Mouse (Mus musculus) hindbrain, postnatal 0 days (tissue): Measurements from ENCODE around the gene Als2cl. TPM values are rescaled to one million over a fixed set of nuclear protein-coding genes. Genes with fewer than 3 reads are reported as not detected.

Source experiments
- ATAC-seq: fragments of 200-750 bp; cut with Nextera tagmentation; 2 replicates; pipeline ENCODE4 v1.8.0; 2017; ENCODE audit warnings: mild to moderate bottlenecking, moderate TSS enrichment, moderate library complexity
- DNase-seq: peaks from one replicate; pipeline ENCODE4 v3.0.0-alpha.2; 2015; ENCODE audit warnings: low spot score
- H3K27ac ChIP-seq: fragments of 300-500 bp; sonication (generic); 2 replicates; pipeline ENCODE4 v1.5.1; 2014; ENCODE audit warnings: mild to moderate bottlenecking
- H3K27me3 ChIP-seq: fragments of 300-500 bp; sonication (generic); 2 replicates; pipeline ENCODE4 v1.6.1; 2014; ENCODE audit warnings: low read length, mixed read lengths; ENCODE audit not compliant: insufficient read depth
- H3K36me3 ChIP-seq: fragments of 300-500 bp; sonication (generic); 2 replicates; pipeline ENCODE4 v1.6.1; 2014; ENCODE audit warnings: low read length, mixed read lengths; ENCODE audit not compliant: insufficient read depth
- H3K4me1 ChIP-seq: fragments of 300-500 bp; sonication (generic); 2 replicates; pipeline ENCODE4 v1.6.1; 2014; ENCODE audit warnings: antibody characterized with exemption, low read length, mixed read lengths; ENCODE audit not compliant: insufficient read depth
- H3K4me2 ChIP-seq: fragments of 300-500 bp; sonication (generic); 2 replicates; pipeline ENCODE4 v1.6.1; 2014; ENCODE audit warnings: low read depth, mild to moderate bottlenecking, low read length, moderate library complexity, mixed read lengths
- H3K4me3 ChIP-seq: fragments of 300-500 bp; sonication (generic); 2 replicates; pipeline ENCODE4 v1.5.1; 2014; ENCODE audit warnings: low read length
- H3K9ac ChIP-seq: fragments of 300-500 bp; sonication (generic); replicated peaks from 2 replicates; pipeline ENCODE4 v1.6.1; 2014; ENCODE audit warnings: mild to moderate bottlenecking, low read length, moderate library complexity, mixed read lengths
- H3K9me3 ChIP-seq: fragments of 300-500 bp; sonication (generic); 2 replicates; pipeline ENCODE4 v1.6.1; 2016; ENCODE audit warnings: low read length, mixed read lengths
- CTCF ChIP-seq: IDR thresholded peaks from 2 replicates; pipeline ENCODE4 v1.5.1; 2016; ENCODE audit warnings: antibody characterized with exemption, control low read depth, low read depth
- whole genome bisulfite sequencing: fragments of 180-500 bp; shearing (Covaris S2); extraction: QIAGEN DNeasy Blood & Tissue Kit; methylation state at CpG from one replicate; pipeline ENCODE4 v1.1.7; 2014; 5-methylcytosine and 5-hydroxymethylcytosine counted together
- microRNA-seq, 2 experiments: library from miRNA; unstranded; fragments of <30 nt; microRNA quantifications; one replicate each; pipeline ENCODE4; 2016
- polyA plus RNA-seq: library from polyadenylated mRNA; unstranded; fragments of >200 nt; fragmentation: Nextera tagmentation; extraction: Ambion mirVana; gene quantifications from 2 replicates; pipeline ENCODE4 v1.2.1, GENCODE M21; 2015
- total RNA-seq: library from RNA; depleted of rRNA; stranded (reverse); fragments of >200 nt; gene quantifications from 2 replicates; pipeline ENCODE4 v1.2.3, GENCODE M21; 2014; rRNA removed

Gene Als2cl
- total and polyA plus RNA-seq, 2 experiments from 2014 or later: 2.2 to 16.3 TPM

DNA sequence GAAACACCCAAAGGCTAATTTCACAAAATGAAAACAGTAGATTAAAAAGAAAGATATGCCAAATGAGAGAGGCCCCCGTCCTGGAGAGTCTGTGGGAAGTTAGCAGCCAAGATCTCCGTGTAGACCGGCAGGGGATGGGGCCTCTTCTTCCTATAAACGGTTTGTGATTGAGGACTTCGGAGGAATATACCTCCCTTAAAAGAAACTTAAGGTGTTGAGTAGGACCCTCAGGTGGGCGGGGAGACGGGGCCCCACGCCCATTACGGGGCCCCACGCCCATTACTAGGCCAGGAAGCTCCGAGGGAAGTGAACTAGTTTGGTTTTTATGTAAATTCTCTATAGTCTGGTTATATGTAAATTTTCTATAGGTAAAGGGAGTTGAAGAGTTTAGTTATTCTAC lies 66.3 kb downstream of the Als2cl start, which contains the start of gene Tdgf1:
Gene Tdgf1, minus strand, starts transcription at position 233 of the 400 bp plus-strand sequence.
- Histone ChIP-seq H3K27me3 (no peaks in the 10 kb centered on the region), H3K4me2 (0 out of 2 replicates have a peak within 1 kb of the TSS, but pooled peaks have one; percentile 10), H3K36me3 (no peaks in the 10 kb centered on the region), H3K4me1 (no peaks in the 10 kb centered on the region), H3K4me3 (no peak within 1 kb of the TSS), H3K27ac (no peak within 1 kb of the TSS), H3K9ac (no peak within 1 kb of the TSS), H3K9me3 (no peaks in the 10 kb centered on the region)
- no peak for ATAC-seq
- DNase-seq: no peak
- WGBS: 34% methylated on average over 11 of the region's 11 CpGs
- TF ChIP-seq CTCF: no peak

DNA sequence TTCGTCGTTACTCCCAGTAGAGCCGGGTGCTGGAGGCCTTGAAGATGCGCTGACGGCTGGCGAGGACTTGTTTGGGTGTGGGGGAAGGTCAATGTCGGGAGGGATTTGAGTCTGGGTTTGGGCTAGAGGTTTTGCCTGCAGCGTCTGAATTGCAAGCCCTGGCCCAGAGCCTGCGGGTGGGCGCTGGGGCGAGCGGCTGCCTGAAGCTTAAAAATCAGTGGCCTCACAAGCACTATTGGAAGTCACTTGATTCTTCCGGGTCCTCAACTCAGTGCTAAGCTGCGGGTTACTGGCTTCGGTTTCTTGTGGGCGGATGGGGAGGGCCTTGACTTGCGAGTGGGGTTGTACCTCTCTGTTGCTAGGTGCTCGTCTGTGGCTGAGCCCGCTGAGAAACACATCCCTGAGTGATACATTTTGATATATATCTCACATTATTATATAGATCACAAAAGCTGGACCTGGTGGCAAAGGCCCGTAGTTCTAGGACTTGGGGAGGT lies 66.9 kb downstream of the Als2cl start:
- 18% methylated on average over 20 of the region's 20 CpGs for WGBS
- Histone ChIP-seq H3K4me3 (no peak overlapping the region), H3K9me3 (no peaks in the 10 kb centered on the region), H3K27me3 (no peaks in the 10 kb centered on the region), H3K27ac (no peak overlapping the region), H3K36me3 (no peaks in the 10 kb centered on the region), H3K4me1 (no peaks in the 10 kb centered on the region), H3K9ac (no peak overlapping the region), H3K4me2 (no peak overlapping the region)
- DNase-seq (no peak), ATAC-seq (no peak)
- no peak for TF ChIP-seq CTCF

DNA sequence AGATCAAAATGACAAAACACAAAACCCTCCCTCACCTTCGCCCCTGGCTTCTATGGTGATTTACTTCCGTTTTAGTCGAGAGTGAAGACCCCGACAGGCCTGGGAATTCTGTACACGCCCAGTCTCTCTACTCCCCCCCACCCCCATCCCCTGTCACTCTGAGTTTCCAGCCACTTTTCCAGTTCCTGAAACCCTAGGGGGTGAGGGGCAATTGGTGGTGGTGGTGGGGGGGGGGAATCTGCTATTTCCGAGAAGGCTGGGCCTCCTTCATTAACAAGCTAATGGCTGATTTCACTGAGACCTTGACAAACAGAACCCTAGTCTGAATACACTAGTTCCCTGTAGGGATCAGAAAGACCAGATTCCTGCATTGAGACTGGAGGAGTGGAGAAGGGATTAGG lies 67.6 kb downstream of the Als2cl start:
- no peak for ATAC-seq
- Histone ChIP-seq H3K36me3 (no peaks in the 10 kb centered on the region), H3K27ac (no peak overlapping the region), H3K27me3 (no peaks in the 10 kb centered on the region), H3K4me2 (no peak overlapping the region), H3K4me3 (no peak overlapping the region), H3K9me3 (no peaks in the 10 kb centered on the region), H3K4me1 (no peaks in the 10 kb centered on the region), H3K9ac (no peak overlapping the region)
- WGBS: 19% methylated on average over 6 of the region's 6 CpGs
- TF ChIP-seq CTCF: no peak
- DNase-seq: no peak

DNA sequence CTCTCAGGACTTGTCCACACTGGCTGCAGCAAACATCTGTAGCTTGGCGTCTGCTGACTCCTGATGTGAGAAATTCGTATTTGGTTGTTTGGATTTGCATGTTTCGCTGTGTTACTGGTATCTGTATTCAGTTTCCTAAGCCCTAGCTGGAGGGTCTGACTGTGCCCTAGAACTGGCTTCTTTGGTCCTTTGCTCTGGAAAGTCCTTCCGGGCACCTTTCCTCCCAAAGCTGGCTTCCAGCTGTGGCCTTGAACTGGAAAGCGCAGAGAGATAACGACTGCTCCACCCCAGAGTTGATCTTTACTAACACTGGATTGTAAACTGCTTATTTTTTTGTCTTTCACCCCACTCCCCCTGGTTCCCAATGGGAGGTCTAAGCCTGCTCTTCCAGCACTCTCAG lies 68.2 kb downstream of the Als2cl start:
- H3K36me3 ChIP-seq: no peaks in the 10 kb centered on the region
- no peak overlapping the region for H3K27ac ChIP-seq
- ATAC-seq: no peak
- H3K4me1 ChIP-seq: no peaks in the 10 kb centered on the region
- no peak overlapping the region for H3K9ac ChIP-seq
- no peaks in the 10 kb centered on the region for H3K27me3 ChIP-seq
- WGBS: 62% methylated on average over 6 of the region's 6 CpGs
- no peak overlapping the region for H3K4me2 ChIP-seq
- no peak for DNase-seq
- no peak for TF ChIP-seq CTCF
- no peak overlapping the region for H3K4me3 ChIP-seq
- no peaks in the 10 kb centered on the region for H3K9me3 ChIP-seq

DNA sequence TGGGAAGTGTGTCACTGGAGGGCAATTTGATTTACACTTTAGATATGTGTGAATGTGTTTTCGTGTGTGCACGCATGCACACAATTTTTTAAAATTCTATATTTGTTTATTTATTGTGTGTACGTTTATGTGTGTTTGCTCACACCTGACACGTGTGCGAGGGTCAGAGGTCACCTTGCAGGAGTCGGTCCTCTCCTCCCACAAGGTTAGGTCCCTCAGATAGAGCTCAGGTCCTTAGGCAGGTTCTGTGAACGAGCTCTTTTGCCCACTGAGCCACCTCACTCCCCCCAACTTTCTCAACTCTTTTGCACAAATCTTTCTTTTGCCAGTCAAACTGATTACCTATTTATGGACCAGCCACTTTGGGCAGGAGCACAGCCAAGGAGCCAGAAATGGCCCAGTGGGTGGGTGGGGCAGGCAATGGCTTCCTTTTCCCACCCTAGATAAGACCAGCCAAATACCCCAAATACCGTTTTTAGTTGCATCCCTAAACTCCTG lies 69.2 kb downstream of the Als2cl start:
- no peak overlapping the region for H3K4me2 ChIP-seq
- no peak for TF ChIP-seq CTCF
- no peak for DNase-seq
- no peak overlapping the region for H3K4me3 ChIP-seq
- no peak for ATAC-seq
- no peak overlapping the region for H3K9ac ChIP-seq
- no peaks in the 10 kb centered on the region for H3K36me3 ChIP-seq
- no peaks in the 10 kb centered on the region for H3K27me3 ChIP-seq
- H3K4me1 ChIP-seq: no peaks in the 10 kb centered on the region
- H3K9me3 ChIP-seq: no peaks in the 10 kb centered on the region
- H3K27ac ChIP-seq: no peak overlapping the region
- 67% methylated on average over 8 of the region's 8 CpGs for WGBS

DNA sequence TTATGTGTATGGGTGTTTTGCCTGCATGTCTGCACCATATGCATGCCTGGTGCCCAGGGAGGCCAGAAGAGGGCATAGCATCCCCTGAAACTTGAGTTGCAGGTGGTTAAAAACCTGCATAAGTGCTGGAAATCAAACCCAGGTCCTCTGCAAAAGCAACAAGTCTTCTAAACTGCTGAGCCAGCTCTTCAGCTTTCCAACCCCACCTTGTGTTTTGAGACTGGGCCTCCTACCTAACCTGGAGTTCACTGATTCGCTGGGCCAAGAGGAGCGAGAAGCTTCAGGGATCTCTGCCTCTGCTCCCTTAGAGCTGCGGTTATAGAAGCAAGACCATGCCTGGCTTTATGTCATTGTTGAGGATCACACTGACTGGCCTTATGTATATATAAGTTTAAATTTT lies 70.4 kb downstream of the Als2cl start:
- TF ChIP-seq CTCF: no peak
- Histone ChIP-seq H3K9ac (no peak overlapping the region), H3K4me2 (no peak overlapping the region), H3K36me3 (no peaks in the 10 kb centered on the region), H3K9me3 (no peaks in the 10 kb centered on the region), H3K4me1 (no peaks in the 10 kb centered on the region), H3K27me3 (no peaks in the 10 kb centered on the region), H3K4me3 (no peak overlapping the region), H3K27ac (no peak overlapping the region)
- 97% methylated on average over 3 of the region's 3 CpGs for WGBS
- ATAC-seq: no peak
- DNase-seq: no peak

Small RNA genes within 50 kb of the gene (microRNA-seq; reads per million reads assigned to microRNA genes)
- gene Gm24269: 0 reads per million in 2 experiments

Other genes starting within 250 kb of the Als2cl start
- gene Nbeal2, start 225.7 kb upstream of the Als2cl start, total RNA-seq: 9.0 and 11.5 TPM in 2 replicates
- 1.8 and 1.9 TPM in 2 replicates for gene Nbeal2, start 225.7 kb upstream of the Als2cl start, polyA plus RNA-seq
- gene Ccdc12, start 223.4 kb upstream of the Als2cl start, total RNA-seq: 15.0 and 17.0 TPM in 2 replicates
- gene Ccdc12, start 223.4 kb upstream of the Als2cl start, polyA plus RNA-seq: 108 and 113 TPM in 2 replicates
- gene Myl3, start 138.0 kb upstream of the Als2cl start, total RNA-seq: 0.72 TPM in 1 of 2 replicates, not detected in the other
- gene Myl3, start 138.0 kb upstream of the Als2cl start, polyA plus RNA-seq: 0.65 and 0.89 TPM in 2 replicates
- 27.7 and 29.2 TPM in 2 replicates for gene Pth1r, start 132.7 kb upstream of the Als2cl start, total RNA-seq
- gene Pth1r, start 132.7 kb upstream of the Als2cl start, polyA plus RNA-seq: 11.7 and 12.5 TPM in 2 replicates
- gene Prss42, start 81.7 kb upstream of the Als2cl start, total RNA-seq: not detected in 2 replicates
- gene Prss42, start 81.7 kb upstream of the Als2cl start, polyA plus RNA-seq: not detected in 2 replicates
- gene Prss44, start 65.9 kb upstream of the Als2cl start, total RNA-seq: 0.10 TPM in 1 of 2 replicates, not detected in the other
- gene Prss44, start 65.9 kb upstream of the Als2cl start, polyA plus RNA-seq: not detected in 2 replicates
- gene Prss43, start 53.2 kb upstream of the Als2cl start, total RNA-seq: not detected in 2 replicates
- 0.21 and 0.32 TPM in 2 replicates for gene Prss43, start 53.2 kb upstream of the Als2cl start, polyA plus RNA-seq
- gene Prss45, start 45.3 kb upstream of the Als2cl start, total RNA-seq: 0.47 TPM in 1 of 2 replicates, not detected in the other
- gene Prss45, start 45.3 kb upstream of the Als2cl start, polyA plus RNA-seq: 0.16 and 0.29 TPM in 2 replicates
- not detected in 2 replicates for gene Prss46, start 35.4 kb upstream of the Als2cl start, total RNA-seq
- gene Prss46, start 35.4 kb upstream of the Als2cl start, polyA plus RNA-seq: not detected in 2 replicates
- 1.2 TPM in 2 replicates for gene Prss50, start 21.9 kb upstream of the Als2cl start, total RNA-seq
- 1.4 and 1.7 TPM in 2 replicates for gene Prss50, start 21.9 kb upstream of the Als2cl start, polyA plus RNA-seq
- 5.7 and 6.8 TPM in 2 replicates for gene Tmie, start 243 bp downstream of the Als2cl start, total RNA-seq
- 6.2 and 7.1 TPM in 2 replicates for gene Tmie, start 243 bp downstream of the Als2cl start, polyA plus RNA-seq
- gene Fam240a, start 37.0 kb downstream of the Als2cl start, total RNA-seq: not detected in 2 replicates
- not detected in 2 replicates for gene Fam240a, start 37.0 kb downstream of the Als2cl start, polyA plus RNA-seq
- gene Tdgf1, start 66.3 kb downstream of the Als2cl start, total RNA-seq: 1.5 TPM in 1 of 2 replicates, not detected in the other
- gene Tdgf1, start 66.3 kb downstream of the Als2cl start, polyA plus RNA-seq: 0.66 and 0.87 TPM in 2 replicates
- gene Lrrc2, start 71.7 kb downstream of the Als2cl start, total RNA-seq: 0.78 and 8.3 TPM in 2 replicates
- gene Lrrc2, start 71.7 kb downstream of the Als2cl start, polyA plus RNA-seq: 1.3 and 2.6 TPM in 2 replicates
- gene Rtp3, start 110.7 kb downstream of the Als2cl start, total RNA-seq: 1.4 TPM in 1 of 2 replicates, not detected in the other
- gene Rtp3, start 110.7 kb downstream of the Als2cl start, polyA plus RNA-seq: not detected in 2 replicates
- 0.89 and 1.7 TPM in 2 replicates for gene Ltf, start 139.4 kb downstream of the Als2cl start, total RNA-seq
- gene Ltf, start 139.4 kb downstream of the Als2cl start, polyA plus RNA-seq: 0.42 and 0.51 TPM in 2 replicates
- 0.25 and 1.5 TPM in 2 replicates for gene Ccrl2, start 177.6 kb downstream of the Als2cl start, total RNA-seq
- gene Ccrl2, start 177.6 kb downstream of the Als2cl start, polyA plus RNA-seq: 0.91 and 1.2 TPM in 2 replicates
- 20.8 and 24.9 TPM in 2 replicates for gene Lrrfip2, start 237.7 kb downstream of the Als2cl start, total RNA-seq
- gene Lrrfip2, start 237.7 kb downstream of the Als2cl start, polyA plus RNA-seq: 38.8 and 40.0 TPM in 2 replicates